ENCODE assay signal across 40 mouse cellular contexts in genomic region chr16:58591299-58591698, GRCm38 (mm10). TPM values are rescaled to one million over a fixed set of nuclear protein-coding genes. Genes with fewer than 3 reads are reported as not detected.
"Had no signal": no experiment of that assay in that cellular context is flagged by ENCODE, and none has a peak within 500 bp of the region (broad histone marks: within the 10 kb centered on the region; RNA-seq: fewer than 3 reads in every experiment).

No protein-coding gene starts in this region.

- H3K4me3 ChIP-seq: gastrocnemius, adult 2 months; heart, embryonic 10.5 days; heart, embryonic 12.5 days; hindbrain, embryonic 10.5 days; hindbrain, embryonic 12.5 days; left cerebral cortex, adult 2 months; limb, embryonic 10.5 days; limb, embryonic 12.5 days; liver, embryonic 12.5 days had no signal

- H3K27me3 ChIP-seq: heart, embryonic 12.5 days; hindbrain, embryonic 12.5 days; limb, embryonic 12.5 days; liver, embryonic 12.5 days had no signal

- H3K27ac ChIP-seq: gastrocnemius, adult 2 months; heart, embryonic 10.5 days; hindbrain, embryonic 10.5 days; hindbrain, embryonic 12.5 days; hindbrain, embryonic 14.5 days; kidney, postnatal 0 days; left cerebral cortex, adult 2 months; limb, embryonic 10.5 days; limb, embryonic 12.5 days; liver, embryonic 12.5 days; liver, embryonic 14.5 days had no signal

- H3K9ac ChIP-seq: heart, embryonic 12.5 days; hindbrain, embryonic 12.5 days; hindbrain, embryonic 14.5 days; limb, embryonic 12.5 days; liver, embryonic 12.5 days; liver, embryonic 14.5 days had no signal

- H3K4me2 ChIP-seq: heart, embryonic 12.5 days; hindbrain, embryonic 12.5 days; hindbrain, embryonic 14.5 days; limb, embryonic 12.5 days; liver, embryonic 12.5 days had no signal

- H3K36me3 ChIP-seq: heart, embryonic 10.5 days; heart, embryonic 12.5 days; hindbrain, embryonic 10.5 days; hindbrain, embryonic 12.5 days; limb, embryonic 10.5 days; limb, embryonic 12.5 days; liver, embryonic 12.5 days had no signal

- H3K4me1 ChIP-seq: heart, embryonic 10.5 days; heart, embryonic 12.5 days; hindbrain, embryonic 10.5 days; hindbrain, embryonic 12.5 days; limb, embryonic 10.5 days; limb, embryonic 12.5 days; liver, embryonic 12.5 days had no signal

- DNase-seq: gastrocnemius, adult 2 months; gastrocnemius, postnatal 10 days; gastrocnemius, postnatal 25 days; heart, adult 18-20 months; heart, postnatal 10 days; heart, postnatal 4 days; kidney, adult 11 months; kidney, postnatal 14 days; kidney, postnatal 36 days; liver had no signal

- H3K9me3 ChIP-seq: heart, embryonic 10.5 days; heart, embryonic 12.5 days; hindbrain, embryonic 10.5 days; hindbrain, embryonic 12.5 days; limb, embryonic 10.5 days; limb, embryonic 12.5 days; liver, embryonic 12.5 days had no signal

- ATAC-seq: hindbrain, embryonic 16.5 days; inflammation-experienced regulatory T-cells, adult 6 months; liver, embryonic 12.5 days had no signal

RNA-seq across cellular contexts. Expression of gene Gm813, which starts 25.5 kb away (rescaled TPM):
- total RNA-seq: gastrocnemius, adult 2 months; gastrocnemius, postnatal 10 days; gastrocnemius, postnatal 25 days; gastrocnemius, postnatal 4 days; granulocyte monocyte progenitor cell, adult 5-6 weeks; heart, adult 18-20 months; heart, adult 8-10 months; heart, postnatal 10 days; heart, postnatal 25 days; heart, postnatal 4 days; layer of hippocampus, adult 18-20 months; layer of hippocampus, postnatal 10 days; layer of hippocampus, postnatal 25 days; left cerebral cortex, adult 2 months; left cerebral cortex, postnatal 14 days; left cerebral cortex, postnatal 36 days had no signal
- polyA plus RNA-seq: frontal cortex, adult 2 months; heart, embryonic 10.5 days; heart, embryonic 12.5 days; heart, embryonic 14.5 days; heart, embryonic 16.5 days; hindbrain, embryonic 10.5 days; hindbrain, embryonic 12.5 days; hindbrain, embryonic 14.5 days; hindbrain, embryonic 16.5 days; inflammation-experienced regulatory T-cells, adult 6 months; kidney, adult 2 months; kidney, embryonic 14.5 days; kidney, postnatal 0 days; large intestine, adult 2 months; limb, embryonic 10.5 days; limb, embryonic 12.5 days; limb, embryonic 14.5 days; liver, embryonic 12.5 days; liver, embryonic 14.5 days; liver, embryonic 16.5 days had no signal

RNA-seq across cellular contexts. Expression of gene E330017A01Rik, which starts 47.2 kb away (rescaled TPM):
- total RNA-seq: gastrocnemius, adult 2 months; gastrocnemius, postnatal 10 days; gastrocnemius, postnatal 25 days; gastrocnemius, postnatal 4 days; granulocyte monocyte progenitor cell, adult 5-6 weeks; heart, adult 18-20 months; heart, adult 8-10 months; heart, postnatal 10 days; heart, postnatal 25 days; heart, postnatal 4 days; layer of hippocampus, adult 18-20 months; layer of hippocampus, postnatal 10 days; layer of hippocampus, postnatal 25 days; left cerebral cortex, adult 2 months; left cerebral cortex, postnatal 14 days; left cerebral cortex, postnatal 36 days had no signal
- polyA plus RNA-seq: frontal cortex, adult 2 months; heart, embryonic 10.5 days; heart, embryonic 12.5 days; heart, embryonic 14.5 days; heart, embryonic 16.5 days; hindbrain, embryonic 10.5 days; hindbrain, embryonic 12.5 days; hindbrain, embryonic 14.5 days; hindbrain, embryonic 16.5 days; inflammation-experienced regulatory T-cells, adult 6 months; kidney, adult 2 months; kidney, postnatal 0 days; large intestine, adult 2 months; limb, embryonic 10.5 days; limb, embryonic 12.5 days; limb, embryonic 14.5 days; liver, embryonic 12.5 days; liver, embryonic 14.5 days; liver, embryonic 16.5 days had no signal
